Mouse (Mus musculus) MEL (cell line): ENCODE results near the gene Dclre1c. TPM values are rescaled to one million over a fixed set of nuclear protein-coding genes. Genes with fewer than 3 reads are reported as not detected.

ENCODE experiments used
- DNase-seq: peaks from one replicate; pipeline ENCODE4 v3.0.0; 2011; ENCODE audit warnings: low read depth, low spot score
- H3K27ac ChIP-seq: 2 replicates; pipeline ENCODE4 v1.5.1; 2012; ENCODE audit warnings: low read depth, mild to moderate bottlenecking, control low read depth, low read length, moderate library complexity; ENCODE audit not compliant: control insufficient read depth
- H3K27me3 ChIP-seq, 2 experiments: fragments of 150-350 bp in 1 of 2; sonication (generic) in 1 of 2; 2 replicates each; pipeline ENCODE4 v1.6.1; 2012; ENCODE audit warnings: low read length in 2 of 2, mild to moderate bottlenecking in 2 of 2, improper control_type of control experiment in 1 of 2, moderate library complexity in 1 of 2; ENCODE audit not compliant: insufficient read depth in 2 of 2, control insufficient read depth in 1 of 2
- H3K36me3 ChIP-seq, 2 experiments: 2 replicates each; pipeline ENCODE4 v1.6.1; 2012 to 2014; ENCODE audit warnings: low read length in 2 of 2, improper control_type of control experiment in 1 of 2, inconsistent platforms in 1 of 2, mild to moderate bottlenecking in 1 of 2; ENCODE audit not compliant: insufficient read depth in 2 of 2, control insufficient read depth in 1 of 2
- H3K4me1 ChIP-seq, 2 experiments: fragments of 150-350 bp in 1 of 2; sonication (generic) in 1 of 2; 2 replicates each; pipeline ENCODE4 v1.6.1; 2012; ENCODE audit warnings: low read length in 2 of 2, improper control_type of control experiment in 1 of 2, mild to moderate bottlenecking in 1 of 2; ENCODE audit not compliant: insufficient read depth in 2 of 2, control insufficient read depth in 1 of 2
- H3K4me3 ChIP-seq, 2 experiments: fragments of 150-350 bp in 1 of 2; sonication (generic) in 1 of 2; 2 replicates each; pipeline ENCODE4 v1.5.1; 2012; ENCODE audit warnings: low read depth in 2 of 2, low read length in 2 of 2, mild to moderate bottlenecking in 2 of 2, moderate library complexity in 2 of 2, control low read depth in 1 of 2, improper control_type of control experiment in 1 of 2; ENCODE audit not compliant: control insufficient read depth in 1 of 2, insufficient read depth in 1 of 2
- H3K79me2 ChIP-seq: 2 replicates; pipeline ENCODE4 v1.6.1; 2012; ENCODE audit warnings: mild to moderate bottlenecking, low read length, moderate library complexity; ENCODE audit not compliant: control insufficient read depth, poor library complexity, insufficient read depth
- H3K9ac ChIP-seq: 2 replicates; pipeline ENCODE4 v1.6.1; 2012; ENCODE audit warnings: low read depth, mild to moderate bottlenecking, control low read depth, low read length, moderate library complexity; ENCODE audit not compliant: control insufficient read depth, poor library complexity, severe bottlenecking
- H3K9me3 ChIP-seq: fragments of 150-350 bp; sonication (generic); replicated peaks from 2 replicates; pipeline ENCODE4 v1.6.1; 2012; ENCODE audit warnings: mild to moderate bottlenecking, low read length, improper control_type of control experiment, moderate library complexity; ENCODE audit not compliant: insufficient read depth
- BHLHE40 ChIP-seq: IDR thresholded peaks from 2 replicates; pipeline ENCODE4 v1.6.1; 2012; ENCODE audit warnings: low read depth, mild to moderate bottlenecking, inconsistent platforms, low read length, improper control_type of control experiment, borderline replicate concordance
- CHD2 ChIP-seq: IDR thresholded peaks from 2 replicates; pipeline ENCODE4 v1.6.1; 2011; ENCODE audit warnings: low read length, improper control_type of control experiment
- CTCF ChIP-seq, 3 experiments: IDR thresholded peaks in 2 of 3; conservative IDR thresholded peaks in 1 of 3; 2 replicates each; pipeline ENCODE4 v1.5.1; 2011 to 2012; ENCODE audit warnings: low read length in 3 of 3, low read depth in 2 of 3, mild to moderate bottlenecking in 2 of 3, improper control_type of control experiment in 1 of 3, inconsistent platforms in 1 of 3, mixed read lengths in 1 of 3, moderate library complexity in 1 of 3; ENCODE audit not compliant: control insufficient read depth in 1 of 3, insufficient read depth in 1 of 3, poor library complexity in 1 of 3, severe bottlenecking in 1 of 3
- ELF1 ChIP-seq: IDR thresholded peaks from 2 replicates; pipeline ENCODE4 v1.6.1; 2014; ENCODE audit warnings: low read depth, mild to moderate bottlenecking, inconsistent platforms, low read length, improper control_type of control experiment, moderate library complexity
- ETS1 ChIP-seq: IDR thresholded peaks from 2 replicates; pipeline ENCODE4 v1.6.1; 2012; ENCODE audit warnings: low read depth, mild to moderate bottlenecking, inconsistent platforms, low read length, improper control_type of control experiment, moderate library complexity
- GABPA ChIP-seq: IDR thresholded peaks from 2 replicates; pipeline ENCODE4 v1.6.1; 2012; ENCODE audit warnings: low read depth, mild to moderate bottlenecking, inconsistent platforms, low read length, improper control_type of control experiment, moderate library complexity
- GATA1 ChIP-seq: IDR thresholded peaks from 2 replicates; pipeline ENCODE4 v1.6.1; 2011; ENCODE audit warnings: low read depth, low read length, improper control_type of control experiment
- JUND ChIP-seq: IDR thresholded peaks from 2 replicates; pipeline ENCODE4 v1.6.1; 2011; ENCODE audit warnings: low read depth, mild to moderate bottlenecking, improper control_type of control experiment, low read length
- KAT2A ChIP-seq: conservative IDR thresholded peaks from 2 replicates; pipeline ENCODE4 v1.6.1; 2012; ENCODE audit warnings: low read depth, low read length, improper control_type of control experiment, inconsistent platforms
- MAFK ChIP-seq: IDR thresholded peaks from 2 replicates; pipeline ENCODE4 v1.6.1; 2011; ENCODE audit warnings: low read depth, mild to moderate bottlenecking, low read length, improper control_type of control experiment, borderline replicate concordance
- MAX ChIP-seq: IDR thresholded peaks from 2 replicates; pipeline ENCODE4 v1.6.1; 2011; ENCODE audit warnings: low read length, improper control_type of control experiment
- MAZ ChIP-seq: IDR thresholded peaks from 2 replicates; pipeline ENCODE4 v1.6.1; 2012; ENCODE audit warnings: low read depth, mild to moderate bottlenecking, inconsistent platforms, low read length, improper control_type of control experiment
- MEF2A ChIP-seq: IDR thresholded peaks from 2 replicates; pipeline ENCODE4 v1.6.1; 2014; ENCODE audit warnings: low read depth, mild to moderate bottlenecking, inconsistent platforms, low read length, improper control_type of control experiment; ENCODE audit not compliant: poor library complexity, insufficient replicate concordance, severe bottlenecking; ENCODE audit errors: extremely low read depth
- MYB ChIP-seq: IDR thresholded peaks from 2 replicates; pipeline ENCODE4 v1.6.1; 2011; ENCODE audit warnings: mild to moderate bottlenecking, low read depth, low read length, improper control_type of control experiment
- MYC ChIP-seq: IDR thresholded peaks from 2 replicates; pipeline ENCODE4 v1.6.1; 2011; ENCODE audit warnings: low read depth, mild to moderate bottlenecking, low read length, improper control_type of control experiment, moderate library complexity
- NELFE ChIP-seq: IDR thresholded peaks from 2 replicates; pipeline ENCODE4 v1.6.1; 2011; ENCODE audit warnings: low read depth, low read length, improper control_type of control experiment
- NRF1 ChIP-seq: IDR thresholded peaks from 2 replicates; pipeline ENCODE4 v1.6.1; 2014; ENCODE audit warnings: low read depth, mild to moderate bottlenecking, inconsistent platforms, low read length, improper control_type of control experiment, moderate library complexity; ENCODE audit not compliant: poor library complexity, insufficient read depth, severe bottlenecking
- POLR2AphosphoS2 ChIP-seq: IDR thresholded peaks from 2 replicates; pipeline ENCODE4 v1.6.1; 2011; ENCODE audit warnings: low read length, improper control_type of control experiment
- RAD21 ChIP-seq: IDR thresholded peaks from 2 replicates; pipeline ENCODE4 v1.6.1; 2011; ENCODE audit warnings: mild to moderate bottlenecking, low read depth, low read length, improper control_type of control experiment
- SIN3A ChIP-seq: IDR thresholded peaks from 2 replicates; pipeline ENCODE4 v1.6.1; 2012; ENCODE audit warnings: low read length, improper control_type of control experiment, inconsistent platforms
- TAL1 ChIP-seq: IDR thresholded peaks from 2 replicates; pipeline ENCODE4 v1.6.1; 2012; ENCODE audit warnings: mild to moderate bottlenecking, inconsistent platforms, low read length, moderate library complexity, mixed read lengths
- TBP ChIP-seq: IDR thresholded peaks from 2 replicates; pipeline ENCODE4 v1.8.0; 2011; ENCODE audit warnings: low read depth, low read length, improper control_type of control experiment
- TCF12 ChIP-seq: IDR thresholded peaks from 2 replicates; pipeline ENCODE4 v1.6.1; 2014; ENCODE audit warnings: low read depth, mild to moderate bottlenecking, inconsistent platforms, low read length, improper control_type of control experiment, moderate library complexity
- UBTF ChIP-seq: IDR thresholded peaks from 2 replicates; pipeline ENCODE4 v1.6.1; 2012; ENCODE audit warnings: low read depth, mild to moderate bottlenecking, inconsistent platforms, low read length, improper control_type of control experiment, moderate library complexity, borderline replicate concordance; ENCODE audit not compliant: insufficient read depth
- USF1 ChIP-seq: IDR thresholded peaks from 2 replicates; pipeline ENCODE4 v1.6.1; 2014; ENCODE audit warnings: low read depth, mild to moderate bottlenecking, inconsistent platforms, low read length, improper control_type of control experiment, moderate library complexity
- ZKSCAN1 ChIP-seq: IDR thresholded peaks from 2 replicates; pipeline ENCODE4 v1.6.1; 2012; ENCODE audit warnings: low read depth, mild to moderate bottlenecking, inconsistent platforms, low read length, improper control_type of control experiment, moderate library complexity
- ZNF384 ChIP-seq: IDR thresholded peaks from 2 replicates; pipeline ENCODE4 v1.6.1; 2012; ENCODE audit warnings: low read depth, mild to moderate bottlenecking, inconsistent platforms, low read length, improper control_type of control experiment
- polyA plus RNA-seq, 2 experiments: library from polyadenylated mRNA; stranded (reverse) in 1 of 2; unstranded in 1 of 2; fragments of >175 nt in 1 of 2; fragments of >200 nt in 1 of 2; gene quantifications; 2 replicates each; pipeline versions ENCODE4 v1.2.1 to v1.2.4; 2012; ENCODE audit warnings: low replicate concordance in 2 of 2, low read depth in 1 of 2; ENCODE audit not compliant: insufficient read length in 2 of 2, insufficient read depth in 1 of 2, missing spikeins in 1 of 2
- total RNA-seq: library from RNA; depleted of rRNA; stranded (reverse); fragments of 300-350 nt; gene quantifications from 2 replicates; pipeline ENCODE4 v1.2.3, GENCODE M21; 2012

The Dclre1c gene
- total and polyA plus RNA-seq, 3 experiments = 7.5 to 162 (median 13.8) TPM

DNA sequence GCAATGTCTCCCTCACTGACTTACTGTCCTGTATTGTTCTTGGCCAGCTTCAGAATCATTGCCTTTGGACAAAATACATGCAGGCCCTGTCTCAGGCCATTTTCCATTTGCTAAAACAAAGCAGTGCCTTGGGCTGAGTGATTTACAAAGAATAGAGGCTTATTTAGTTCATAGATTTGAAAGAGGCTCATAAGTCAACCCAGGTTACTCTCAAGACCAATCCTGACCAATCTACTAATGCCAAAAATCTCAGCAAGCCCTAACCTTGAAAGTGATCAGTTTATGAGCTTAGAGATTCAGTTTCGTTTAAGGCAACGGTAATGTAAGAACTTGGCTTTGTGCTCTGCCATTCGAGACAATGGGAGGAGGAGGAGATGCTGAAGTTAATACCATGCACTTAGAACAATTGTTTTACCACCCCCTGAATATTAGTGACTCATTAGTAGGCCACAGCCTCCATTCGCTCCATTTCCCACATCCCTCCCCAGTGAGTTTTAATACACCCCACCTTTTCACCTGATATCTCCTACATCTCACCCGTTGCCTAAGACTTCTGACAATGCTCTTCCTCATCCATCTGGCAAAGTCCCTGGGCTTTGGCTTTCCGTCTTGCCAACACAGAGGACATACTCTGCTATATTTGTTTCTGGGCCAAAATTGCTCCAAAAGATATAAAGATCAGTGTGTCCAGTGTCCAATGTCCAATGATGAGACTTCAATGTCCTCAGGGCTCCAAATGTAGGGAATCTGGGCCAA, 36.6 kb upstream of the Dclre1c start:
- peaks cover 0 to 1% of the 10 kb centered on the region in 2 experiments; a peak in 1 of 4 replicates for H3K27me3 ChIP-seq
- no peak overlapping the region for H3K27ac ChIP-seq
- TF ChIP-seq MAZ = no peak
- TF ChIP-seq JUND = no peak
- TF ChIP-seq TCF12 = no peak
- no peak for TF ChIP-seq GABPA
- no peak for TF ChIP-seq ETS1
- no peak for TF ChIP-seq GATA1
- no peak for TF ChIP-seq TBP
- no peak for TF ChIP-seq RAD21
- no peak for TF ChIP-seq MYB
- no peak for TF ChIP-seq ELF1
- TF ChIP-seq UBTF = no peak
- no peak for TF ChIP-seq SIN3A
- TF ChIP-seq POLR2AphosphoS2 = no peak
- no peak for TF ChIP-seq MYC
- TF ChIP-seq NELFE = no peak
- TF ChIP-seq MAX = no peak
- no peak for TF ChIP-seq KAT2A
- no peak for TF ChIP-seq CHD2
- no peak for TF ChIP-seq BHLHE40
- H3K36me3 ChIP-seq = no peaks in the 10 kb centered on the region
- no peaks in the 10 kb centered on the region for H3K79me2 ChIP-seq
- H3K9ac ChIP-seq = no peak overlapping the region
- no peaks in the 10 kb centered on the region; the same call in 1 of the 2 replicates for H3K9me3 ChIP-seq
- H3K4me1 ChIP-seq = no peaks in the 10 kb centered on the region
- no peak overlapping the region for H3K4me3 ChIP-seq
- DNase-seq = no peak

DNA sequence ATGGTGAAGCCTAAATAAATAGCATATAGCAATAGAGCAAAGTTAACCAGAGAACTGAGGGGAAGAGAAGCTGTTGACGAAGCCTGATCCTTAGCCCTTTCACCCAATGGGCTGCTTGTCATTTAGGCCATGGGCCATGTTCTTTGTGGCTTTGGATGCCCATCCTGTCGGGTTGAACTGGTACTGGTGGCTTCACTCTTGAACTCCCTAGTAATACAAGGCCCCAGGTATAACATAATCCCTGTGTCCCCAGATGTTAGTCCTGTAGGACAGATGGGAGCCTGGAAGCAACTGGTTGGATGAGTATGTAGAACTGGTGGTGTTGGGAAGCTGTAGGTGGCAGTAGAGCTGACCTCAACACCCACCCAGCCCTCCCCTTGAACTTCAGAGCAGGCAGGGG, 32.0 kb upstream of the Dclre1c start:
- H3K36me3 ChIP-seq = no peaks in the 10 kb centered on the region
- H3K4me3 ChIP-seq = no peak overlapping the region
- H3K9ac ChIP-seq = no peak overlapping the region
- H3K9me3 ChIP-seq = no peaks in the 10 kb centered on the region
- DNase-seq = no peak
- H3K27me3 ChIP-seq = no peaks in the 10 kb centered on the region; a peak in 1 of 4 replicates
- H3K4me1 ChIP-seq = no peaks in the 10 kb centered on the region
- H3K79me2 ChIP-seq = no peaks in the 10 kb centered on the region
- no peak overlapping the region for H3K27ac ChIP-seq
- TF ChIP-seq MEF2A (no peak), MAZ (no peak), NELFE (no peak), NRF1 (no peak), KAT2A (no peak), SIN3A (no peak), POLR2AphosphoS2 (no peak), TAL1 (no peak), TBP (no peak), MAFK (no peak), JUND (no peak), CHD2 (no peak), USF1 (no peak), GATA1 (no peak), ZNF384 (no peak), ZKSCAN1 (no peak), MYB (no peak), CTCF (IDR thresholded peaks at IDR 0.05 in 2 of 3, conservative IDR thresholded peaks at IDR 0.05 in 1 of 3; ENCODE audit: control insufficient read depth in 1 of 3, insufficient read depth in 1 of 3, low read depth in 2 of 3, low read length in 3 of 3, poor library complexity in 1 of 3, severe bottlenecking in 1 of 3) (no peak)
